12 mouse cellular contexts compared by ENCODE assay signal in genomic region chr10:18194737-18195141, GRCm38 (mm10). TPM values are rescaled to one million over a fixed set of nuclear protein-coding genes. Genes with fewer than 3 reads are reported as not detected.
DNase-seq lines count a peak whose midpoint lies in the region; ATAC-seq and TF ChIP-seq lines count a peak whose summit lies in the region.
"Had no signal": no experiment of that assay in that cellular context is flagged by ENCODE, and none has a peak within 500 bp of the region (broad histone marks: within the 10 kb centered on the region; RNA-seq: fewer than 3 reads in every experiment).

No protein-coding gene starts in this region.

- no peak overlapping the region for H3K9ac ChIP-seq in hindbrain, postnatal 0 days (replicated peaks; ENCODE audit: low read length)
- H3K9ac ChIP-seq in embryonic facial prominence, embryonic 12.5 days, result no peak overlapping the region
- no peak overlapping the region for H3K9ac ChIP-seq in forebrain, embryonic 12.5 days
- H3K9ac ChIP-seq: hindbrain, embryonic 12.5 days; liver, embryonic 14.5 days; neural tube, embryonic 15.5 days had no signal

- no peaks in the 10 kb centered on the region for H3K27me3 ChIP-seq in hindbrain, embryonic 10.5 days (ENCODE audit: insufficient read depth, poor library complexity, severe bottlenecking)
- H3K27me3 ChIP-seq in hindbrain, postnatal 0 days (ENCODE audit: insufficient read depth, low read length), result no peaks in the 10 kb centered on the region
- H3K27me3 ChIP-seq in embryonic facial prominence, embryonic 12.5 days, result no peaks in the 10 kb centered on the region
- no peaks in the 10 kb centered on the region for H3K27me3 ChIP-seq in forebrain, embryonic 12.5 days
- H3K27me3 ChIP-seq: hindbrain, embryonic 12.5 days; neural tube, embryonic 15.5 days had no signal

- no peaks in the 10 kb centered on the region for H3K9me3 ChIP-seq in hindbrain, embryonic 10.5 days
- no peaks in the 10 kb centered on the region for H3K9me3 ChIP-seq in hindbrain, postnatal 0 days (ENCODE audit: low read length)
- H3K9me3 ChIP-seq in embryonic facial prominence, embryonic 12.5 days, result no peaks in the 10 kb centered on the region
- H3K9me3 ChIP-seq in forebrain, embryonic 12.5 days, result no peaks in the 10 kb centered on the region
- H3K9me3 ChIP-seq: hindbrain, embryonic 12.5 days; neural tube, embryonic 15.5 days had no signal

- H3K36me3 ChIP-seq in hindbrain, embryonic 10.5 days, result no peaks in the 10 kb centered on the region
- H3K36me3 ChIP-seq in hindbrain, postnatal 0 days (ENCODE audit: insufficient read depth, low read length), result no peaks in the 10 kb centered on the region
- H3K36me3 ChIP-seq in embryonic facial prominence, embryonic 12.5 days, result no peaks in the 10 kb centered on the region
- no peaks in the 10 kb centered on the region for H3K36me3 ChIP-seq in forebrain, embryonic 12.5 days (replicated peaks)
- H3K36me3 ChIP-seq: hindbrain, embryonic 12.5 days; neural tube, embryonic 15.5 days had no signal

- DNase-seq in hindbrain, embryonic 10.5 days (ENCODE audit: low spot score), result peak; percentile 24
- DNase-seq in hindbrain, postnatal 0 days (ENCODE audit: low spot score), result no peak
- DNase-seq in large intestine, adult 2 months (ENCODE audit: low read depth, low spot score), result peak; percentile 37
- peak; percentile 39 for DNase-seq in mesoderm, embryonic 11.5 days (ENCODE audit: low read depth, low spot score)
- no peak for DNase-seq in gastrocnemius, postnatal 36 days
- DNase-seq in spleen, adult 12 weeks (ENCODE audit: low spot score), result no peak
- DNase-seq: cerebellum, adult 11 months had no signal

- H3K27ac ChIP-seq in hindbrain, embryonic 10.5 days, result 0 out of 2 replicates have a peak overlapping the region, but pooled peaks have one; percentile 45
- H3K27ac ChIP-seq in hindbrain, postnatal 0 days, result no peak overlapping the region
- H3K27ac ChIP-seq in embryonic facial prominence, embryonic 12.5 days, result 0 out of 2 replicates have a peak overlapping the region, but pooled peaks have one; percentile 25
- H3K27ac ChIP-seq in forebrain, embryonic 12.5 days, result no peak overlapping the region
- H3K27ac ChIP-seq: hindbrain, embryonic 12.5 days; liver, embryonic 14.5 days; neural tube, embryonic 15.5 days had no signal

- peaks cover 8% of the 10 kb centered on the region for H3K4me1 ChIP-seq in hindbrain, embryonic 10.5 days (replicated peaks)
- no peaks in the 10 kb centered on the region for H3K4me1 ChIP-seq in hindbrain, postnatal 0 days (ENCODE audit: insufficient read depth, low read length)
- H3K4me1 ChIP-seq in embryonic facial prominence, embryonic 12.5 days, result peaks cover 8% of the 10 kb centered on the region; the same call in 1 of the 2 replicates
- H3K4me1 ChIP-seq in forebrain, embryonic 12.5 days, result no peaks in the 10 kb centered on the region
- H3K4me1 ChIP-seq: hindbrain, embryonic 12.5 days; neural tube, embryonic 15.5 days had no signal

- H3K4me3 ChIP-seq in hindbrain, embryonic 10.5 days, result no peak overlapping the region
- no peak overlapping the region for H3K4me3 ChIP-seq in hindbrain, postnatal 0 days (ENCODE audit: low read length)
- no peak overlapping the region for H3K4me3 ChIP-seq in embryonic facial prominence, embryonic 12.5 days
- H3K4me3 ChIP-seq in forebrain, embryonic 12.5 days (replicated peaks), result no peak overlapping the region
- H3K4me3 ChIP-seq: hindbrain, embryonic 12.5 days; neural tube, embryonic 15.5 days had no signal

- TF ChIP-seq CTCF in hindbrain, postnatal 0 days (IDR thresholded peaks at IDR 0.05; ENCODE audit: low read depth), result no peak

- no peak for ATAC-seq in hindbrain, postnatal 0 days
- ATAC-seq in embryonic facial prominence, embryonic 12.5 days (ENCODE audit: insufficient number of reproducible peaks, insufficient read depth, low FRiP score, low TSS enrichment), result no peak
- ATAC-seq in forebrain, embryonic 12.5 days (ENCODE audit: low FRiP score), result no peak

- 59% methylated on average over 14 of the region's 14 CpGs for WGBS in hindbrain, embryonic 10.5 days
- WGBS in hindbrain, postnatal 0 days, result 72% methylated on average over 14 of the region's 14 CpGs
- WGBS in embryonic facial prominence, embryonic 12.5 days, result 55% methylated on average over 14 of the region's 14 CpGs
- WGBS in large intestine, adult 2 months, result 33% methylated on average over 14 of the region's 14 CpGs
- WGBS in forebrain, embryonic 12.5 days, result 77% methylated on average over 14 of the region's 14 CpGs

- H3K4me2 ChIP-seq in hindbrain, postnatal 0 days (ENCODE audit: low read depth, low read length), result no peak overlapping the region
- no peak overlapping the region for H3K4me2 ChIP-seq in embryonic facial prominence, embryonic 12.5 days (replicated peaks)
- H3K4me2 ChIP-seq in forebrain, embryonic 12.5 days, result no peak overlapping the region
- H3K4me2 ChIP-seq: hindbrain, embryonic 12.5 days; neural tube, embryonic 15.5 days had no signal

- intact Hi-C loops in gastrocnemius, postnatal 36 days (cut with DNase I), result loop anchor here (5.0 to 10.0 kb wide), 3 partner anchors 87 to 462 kb away; no protein-coding TSS in a partner anchor

RNA-seq across cellular contexts. Expression of gene Ect2l, which starts 16.0 kb away (rescaled TPM):
- polyA plus RNA-seq in hindbrain, embryonic 10.5 days (2016; fragmentation: Nextera tagmentation; extraction: Ambion mirVana), result 0.30 and 0.54 TPM in 2 replicates
- total RNA-seq in hindbrain, postnatal 0 days (2014; rRNA removed), result not detected in 2 replicates
- polyA plus RNA-seq in hindbrain, postnatal 0 days (2015; fragmentation: Nextera tagmentation; extraction: Ambion mirVana), result 0.43 and 0.48 TPM in 2 replicates
- polyA plus RNA-seq in embryonic facial prominence, embryonic 12.5 days (2016; fragmentation: Nextera tagmentation; extraction: Ambion mirVana), result 0.55 TPM in 2 replicates
- not detected in 2 replicates for polyA plus RNA-seq in large intestine, adult 2 months (2012; rRNA removed)
- polyA plus RNA-seq in forebrain, embryonic 12.5 days (2016; fragmentation: Nextera tagmentation; extraction: Ambion mirVana), result 0.41 TPM in 2 replicates
- total RNA-seq in gastrocnemius, postnatal 36 days (2021), result under 1 TPM; 0.32 to 0.46 TPM

RNA-seq across cellular contexts. Expression of gene Ccdc28a, which starts 40.1 kb away (rescaled TPM):
- polyA plus RNA-seq in hindbrain, embryonic 10.5 days (2016; fragmentation: Nextera tagmentation; extraction: Ambion mirVana), result 5.9 and 8.3 TPM in 2 replicates
- 2.2 and 8.8 TPM in 2 replicates for total RNA-seq in hindbrain, postnatal 0 days (2014; rRNA removed)
- polyA plus RNA-seq in hindbrain, postnatal 0 days (2015; fragmentation: Nextera tagmentation; extraction: Ambion mirVana), result 9.3 and 9.8 TPM in 2 replicates
- polyA plus RNA-seq in embryonic facial prominence, embryonic 12.5 days (2016; fragmentation: Nextera tagmentation; extraction: Ambion mirVana), result 10.1 and 10.4 TPM in 2 replicates
- 25.0 and 40.3 TPM in 2 replicates for polyA plus RNA-seq in large intestine, adult 2 months (2012; rRNA removed)
- 6.1 and 7.3 TPM in 2 replicates for polyA plus RNA-seq in forebrain, embryonic 12.5 days (2016; fragmentation: Nextera tagmentation; extraction: Ambion mirVana)
- total RNA-seq in gastrocnemius, postnatal 36 days (2021), result 1 to 10 TPM; 6.8 to 8.8 TPM

Comparison
In these comparisons a context has a peak if more than half of its experiments do, and no peak if none do; other contexts are left out.
1. DNase-seq: peak in hindbrain, embryonic 10.5 days (single experiment), large intestine, adult 2 months (single experiment) and mesoderm, embryonic 11.5 days (single experiment); none in hindbrain, postnatal 0 days (single experiment), gastrocnemius, postnatal 36 days (0 of 2) and spleen, adult 12 weeks (single experiment).
2. H3K27ac ChIP-seq: peak in hindbrain, embryonic 10.5 days (single experiment) and embryonic facial prominence, embryonic 12.5 days (single experiment); none in hindbrain, postnatal 0 days (single experiment) and forebrain, embryonic 12.5 days (single experiment).